Mouse (Mus musculus): ENCODE data around the gene Kcnj2. TPM values are rescaled to one million over a fixed set of nuclear protein-coding genes. Genes with fewer than 3 reads are reported as not detected.

Gene Kcnj2
- polyA plus RNA-seq, 1 experiment from 2014 or later, result 0.26 TPM

- Histone ChIP-seq H3K27ac (replicated peaks) (no peak overlapping the region), H3K4me2 (no peak overlapping the region), H3K4me3 (replicated peaks) (no peak overlapping the region), H3K4me1 (replicated peaks) (peaks cover under 1% of the 10 kb centered on the region; the same call in 1 of the 2 replicates), H3K27me3 (peaks cover 7% of the 10 kb centered on the region; the same call in 1 of the 2 replicates), H3K36me3 (replicated peaks) (no peaks in the 10 kb centered on the region), H3K9ac (no peak overlapping the region), H3K9me3 (replicated peaks) (no peaks in the 10 kb centered on the region)
- WGBS (ENCODE audit: insufficient replicate concordance), result 55% methylated on average over 5 of the region's 5 CpGs
- ATAC-seq (ENCODE audit: insufficient read depth), result no peak
Measured at GRCm38 (mm10) chr11:111060216-111060615, 5.7 kb upstream of the Kcnj2 start.

DNA sequence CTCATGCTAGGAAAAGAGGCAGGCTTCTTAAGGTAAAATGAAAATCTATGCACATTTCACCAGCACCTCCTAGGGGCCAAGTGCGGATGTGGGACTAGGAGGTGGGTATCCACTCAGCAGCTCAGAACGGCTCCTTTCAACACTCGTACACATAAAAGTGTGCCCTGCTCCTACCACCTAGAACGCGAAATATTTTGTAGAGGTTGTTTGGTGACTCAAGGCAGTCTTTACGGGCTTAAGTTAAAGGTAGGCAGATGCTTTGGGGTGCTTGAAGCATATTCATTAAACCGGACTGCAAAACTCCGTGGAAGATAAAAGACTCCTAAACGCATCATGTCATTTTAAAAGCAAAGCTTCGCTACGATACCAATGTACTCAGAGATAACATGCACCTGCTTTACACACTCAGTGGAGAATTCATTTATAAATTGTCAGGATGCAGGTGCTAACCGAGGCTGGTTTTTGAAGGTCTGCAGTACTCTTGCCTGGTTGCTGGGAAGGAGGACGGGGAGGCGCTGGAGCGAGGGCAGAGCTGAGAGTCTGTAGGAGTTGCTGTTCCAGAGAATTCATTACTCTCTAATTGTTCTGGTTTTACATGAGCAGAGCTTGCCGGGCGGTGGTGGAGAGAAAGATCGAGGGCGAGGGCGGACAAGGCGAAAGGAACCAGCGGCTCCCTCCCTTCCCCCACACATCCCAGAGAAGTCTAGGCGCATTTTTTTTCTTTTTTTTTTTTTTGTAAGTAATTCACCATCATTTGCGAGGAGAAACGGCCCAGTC lies 1.0 kb upstream of the Kcnj2 start:
- no peak overlapping the region for H3K27ac ChIP-seq (replicated peaks)
- H3K9ac ChIP-seq, result no peak overlapping the region
- H3K27me3 ChIP-seq, result peaks cover 34% of the 10 kb centered on the region
- no peaks in the 10 kb centered on the region for H3K9me3 ChIP-seq (replicated peaks)
- no peaks in the 10 kb centered on the region for H3K36me3 ChIP-seq (replicated peaks)
- WGBS (ENCODE audit: insufficient replicate concordance), result under 1% methylated on average over 25 of the region's 25 CpGs
- H3K4me2 ChIP-seq, result peak overlapping the region; percentile 82
- peaks cover 12% of the 10 kb centered on the region for H3K4me1 ChIP-seq (replicated peaks)
- no peak for ATAC-seq (ENCODE audit: insufficient read depth)
- peak overlapping the region; percentile 56 for H3K4me3 ChIP-seq (replicated peaks)

DNA sequence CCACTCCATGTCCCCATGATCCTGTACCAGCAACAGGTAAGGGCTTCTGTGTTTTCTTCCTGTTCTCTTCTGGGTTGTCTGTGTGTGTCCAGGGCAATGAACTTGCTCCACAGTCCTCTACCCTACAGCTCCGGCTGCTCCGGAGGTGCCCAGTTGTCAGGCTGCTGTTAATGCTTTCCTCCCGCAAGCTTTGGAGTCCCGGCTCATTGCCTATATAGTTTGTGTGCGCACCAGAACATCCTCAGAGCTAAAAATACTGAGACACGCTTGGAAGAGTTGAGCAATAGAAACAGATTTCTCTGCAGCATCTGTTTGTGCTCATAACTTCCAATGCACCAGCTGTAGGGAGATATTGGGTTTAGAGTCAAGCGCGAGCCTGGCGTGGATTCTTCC lies 331 bp downstream of the Kcnj2 start:
- Histone ChIP-seq H3K9me3 (replicated peaks) (no peaks in the 10 kb centered on the region), H3K27ac (replicated peaks) (no peak overlapping the region), H3K4me3 (replicated peaks) (peak overlapping the region; percentile 56), H3K4me2 (peak overlapping the region; percentile 82), H3K36me3 (replicated peaks) (no peaks in the 10 kb centered on the region), H3K9ac (no peak overlapping the region), H3K4me1 (replicated peaks) (peaks cover 12% of the 10 kb centered on the region), H3K27me3 (peaks cover 34% of the 10 kb centered on the region)
- peak; percentile 53 for ATAC-seq (ENCODE audit: insufficient read depth)
- under 1% methylated on average over 9 of the region's 9 CpGs for WGBS (ENCODE audit: insufficient replicate concordance)

DNA sequence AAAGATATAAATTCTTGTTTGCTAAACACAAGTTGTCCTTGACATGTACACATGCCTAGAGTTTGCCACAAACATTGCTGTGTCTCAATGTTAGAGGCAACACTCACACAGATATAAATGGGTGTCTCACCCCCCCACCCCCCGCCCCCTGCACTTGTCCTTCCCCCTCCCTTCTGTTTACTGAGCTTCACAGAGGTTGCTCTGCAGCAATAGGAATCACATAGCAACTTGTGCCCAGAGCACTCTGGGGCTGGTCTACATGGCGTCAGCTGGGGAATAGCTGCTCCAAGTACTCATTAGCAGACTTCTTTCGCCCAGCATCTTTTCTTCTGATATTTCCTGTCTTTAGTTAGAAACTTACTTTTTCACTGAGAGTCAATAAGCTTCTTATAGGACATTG lies 1.8 kb downstream of the Kcnj2 start:
- Histone ChIP-seq H3K4me1 (replicated peaks) (peaks cover 12% of the 10 kb centered on the region), H3K36me3 (replicated peaks) (no peaks in the 10 kb centered on the region), H3K9me3 (replicated peaks) (no peaks in the 10 kb centered on the region), H3K4me2 (no peak overlapping the region), H3K27me3 (peaks cover 34% of the 10 kb centered on the region), H3K4me3 (replicated peaks) (no peak overlapping the region), H3K9ac (no peak overlapping the region), H3K27ac (replicated peaks) (no peak overlapping the region)
- no peak for ATAC-seq (ENCODE audit: insufficient read depth)
- WGBS (ENCODE audit: insufficient replicate concordance), result 61% methylated on average over 3 of the region's 3 CpGs

- Histone ChIP-seq H3K4me2 (no peak overlapping the region), H3K9me3 (replicated peaks) (no peaks in the 10 kb centered on the region), H3K27ac (replicated peaks) (no peak overlapping the region), H3K4me3 (replicated peaks) (no peak overlapping the region), H3K27me3 (peaks cover 25% of the 10 kb centered on the region), H3K36me3 (replicated peaks) (no peaks in the 10 kb centered on the region), H3K4me1 (replicated peaks) (peaks cover 9% of the 10 kb centered on the region), H3K9ac (no peak overlapping the region)
- no peak for ATAC-seq (ENCODE audit: insufficient read depth)
Measured at GRCm38 (mm10) chr11:111070460-111070859, 4.5 kb downstream of the Kcnj2 start.

DNA sequence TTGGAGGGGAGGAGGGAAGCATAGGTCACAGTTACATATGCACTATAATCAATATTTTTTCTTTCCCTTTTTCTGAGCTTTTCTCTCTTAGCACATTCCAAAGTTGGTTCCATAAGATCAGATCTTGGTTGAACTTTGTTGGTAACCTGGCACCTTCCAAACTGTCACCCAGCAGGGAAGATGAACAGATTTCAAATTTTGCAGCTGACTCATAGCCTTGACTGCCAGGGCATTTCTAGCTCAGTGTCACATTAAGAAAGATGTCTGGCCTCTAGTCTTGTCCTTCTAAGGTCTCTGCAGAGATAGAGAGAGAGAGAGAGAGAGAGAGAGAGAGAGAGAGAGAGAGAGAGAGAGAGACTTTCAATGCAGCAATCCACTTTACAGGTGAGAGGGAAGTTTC lies 8.2 kb downstream of the Kcnj2 start:
- H3K36me3 ChIP-seq (replicated peaks), result no peaks in the 10 kb centered on the region
- H3K4me1 ChIP-seq (replicated peaks), result no peaks in the 10 kb centered on the region
- no peak overlapping the region for H3K9ac ChIP-seq
- no peak for ATAC-seq (ENCODE audit: insufficient read depth)
- no peaks in the 10 kb centered on the region for H3K9me3 ChIP-seq (replicated peaks)
- H3K27ac ChIP-seq (replicated peaks), result no peak overlapping the region
- H3K27me3 ChIP-seq, result no peaks in the 10 kb centered on the region
- no peak overlapping the region for H3K4me2 ChIP-seq
- H3K4me3 ChIP-seq (replicated peaks), result no peak overlapping the region

- Histone ChIP-seq H3K4me1 (replicated peaks) (no peaks in the 10 kb centered on the region), H3K27me3 (no peaks in the 10 kb centered on the region), H3K9ac (no peak overlapping the region), H3K4me3 (replicated peaks) (no peak overlapping the region), H3K27ac (replicated peaks) (no peak overlapping the region), H3K9me3 (replicated peaks) (no peaks in the 10 kb centered on the region), H3K36me3 (replicated peaks) (no peaks in the 10 kb centered on the region), H3K4me2 (no peak overlapping the region)
- WGBS (ENCODE audit: insufficient replicate concordance), result 33% methylated on average over 11 of the region's 11 CpGs
- no peak for ATAC-seq (ENCODE audit: insufficient read depth)
Measured at GRCm38 (mm10) chr11:111078107-111078506, 12.1 kb downstream of the Kcnj2 start.

- Histone ChIP-seq H3K36me3 (replicated peaks) (no peaks in the 10 kb centered on the region), H3K4me1 (replicated peaks) (no peaks in the 10 kb centered on the region), H3K27ac (replicated peaks) (no peak overlapping the region), H3K27me3 (no peaks in the 10 kb centered on the region), H3K4me2 (no peak overlapping the region), H3K4me3 (replicated peaks) (no peak overlapping the region), H3K9me3 (replicated peaks) (no peaks in the 10 kb centered on the region), H3K9ac (no peak overlapping the region)
- ATAC-seq (ENCODE audit: insufficient read depth), result no peak
- 48% methylated on average over 2 of the region's 2 CpGs for WGBS (ENCODE audit: insufficient replicate concordance)
Measured at GRCm38 (mm10) chr11:111083009-111083408, 17.0 kb downstream of the Kcnj2 start.

DNA sequence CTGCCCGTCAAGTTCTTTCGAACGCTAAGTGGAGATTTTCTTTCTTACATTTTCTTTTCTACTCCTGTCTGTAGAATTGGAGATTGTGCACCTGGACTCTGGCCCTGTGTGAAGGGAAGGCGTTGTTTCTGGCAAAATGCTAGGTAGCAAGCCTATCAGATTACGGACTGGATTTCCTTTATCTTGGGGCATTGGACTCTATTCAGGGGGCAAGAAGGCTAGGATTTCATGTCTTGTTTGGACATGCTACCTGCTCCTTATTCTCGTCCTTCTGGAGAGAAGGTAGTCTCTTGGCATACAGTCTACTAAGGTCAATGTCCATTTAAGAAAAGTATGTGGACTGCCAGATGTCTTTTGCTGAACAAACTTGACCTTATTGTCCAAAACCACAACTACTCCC lies 21.0 kb downstream of the Kcnj2 start:
- no peak overlapping the region for H3K27ac ChIP-seq (replicated peaks)
- no peak overlapping the region for H3K9ac ChIP-seq
- H3K4me2 ChIP-seq, result no peak overlapping the region
- no peak for ATAC-seq (ENCODE audit: insufficient read depth)
- 64% methylated on average over 6 of the region's 6 CpGs for WGBS (ENCODE audit: insufficient replicate concordance)
- no peak overlapping the region for H3K4me3 ChIP-seq (replicated peaks)
- no peaks in the 10 kb centered on the region for H3K27me3 ChIP-seq
- no peaks in the 10 kb centered on the region for H3K9me3 ChIP-seq (replicated peaks)
- no peaks in the 10 kb centered on the region for H3K4me1 ChIP-seq (replicated peaks)
- H3K36me3 ChIP-seq (replicated peaks), result no peaks in the 10 kb centered on the region

GRCm38 (mm10) chr11:111088226-111088625 lies 22.3 kb downstream of the Kcnj2 start:
- no peak for ATAC-seq (ENCODE audit: insufficient read depth)
- H3K4me3 ChIP-seq (replicated peaks), result no peak overlapping the region

GRCm38 (mm10) chr11:111088812-111089211 lies 22.8 kb downstream of the Kcnj2 start:
- WGBS (ENCODE audit: insufficient replicate concordance), result 24% methylated on average over 3 of the region's 3 CpGs
- no peak overlapping the region for H3K4me2 ChIP-seq
- H3K36me3 ChIP-seq (replicated peaks), result no peaks in the 10 kb centered on the region
- H3K4me1 ChIP-seq (replicated peaks), result no peaks in the 10 kb centered on the region
- no peak overlapping the region for H3K4me3 ChIP-seq (replicated peaks)
- ATAC-seq (ENCODE audit: insufficient read depth), result no peak
- no peaks in the 10 kb centered on the region for H3K27me3 ChIP-seq
- no peak overlapping the region for H3K27ac ChIP-seq (replicated peaks)
- H3K9me3 ChIP-seq (replicated peaks), result no peaks in the 10 kb centered on the region
- no peak overlapping the region for H3K9ac ChIP-seq

More at GRCm38 (mm10) chr11:111088226-111088625, 22.3 kb downstream of the Kcnj2 start:
- Histone ChIP-seq H3K27me3 (no peaks in the 10 kb centered on the region), H3K27ac (replicated peaks) (no peak overlapping the region), H3K4me2 (no peak overlapping the region), H3K36me3 (replicated peaks) (no peaks in the 10 kb centered on the region), H3K9ac (no peak overlapping the region), H3K9me3 (replicated peaks) (no peaks in the 10 kb centered on the region), H3K4me1 (replicated peaks) (no peaks in the 10 kb centered on the region)

DNA sequence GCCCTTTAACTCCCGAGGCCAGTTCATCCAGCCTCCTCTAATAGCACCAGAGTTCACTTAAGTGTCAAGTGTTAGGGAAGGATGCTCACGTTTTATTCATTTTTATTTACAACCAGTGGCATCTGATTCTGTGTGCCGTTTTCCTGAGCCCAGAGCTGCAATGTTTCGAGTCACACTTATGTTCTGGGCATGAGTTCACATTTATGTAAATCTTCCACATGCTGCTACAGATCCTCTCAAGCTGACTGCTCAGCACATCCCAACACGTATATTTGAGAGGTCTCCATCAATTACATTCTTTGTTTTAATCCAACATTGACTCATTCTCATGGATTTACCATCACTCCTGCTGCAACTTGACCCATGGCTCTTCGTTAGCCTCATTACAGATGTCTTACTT lies 25.2 kb downstream of the Kcnj2 start:
- Histone ChIP-seq H3K4me1 (replicated peaks) (no peaks in the 10 kb centered on the region), H3K4me2 (no peak overlapping the region), H3K9me3 (replicated peaks) (no peaks in the 10 kb centered on the region), H3K27ac (replicated peaks) (no peak overlapping the region), H3K27me3 (no peaks in the 10 kb centered on the region), H3K9ac (no peak overlapping the region), H3K36me3 (replicated peaks) (no peaks in the 10 kb centered on the region), H3K4me3 (replicated peaks) (no peak overlapping the region)
- WGBS (ENCODE audit: insufficient replicate concordance), result 51% methylated on average over 6 of the region's 6 CpGs
- ATAC-seq (ENCODE audit: insufficient read depth), result no peak

Measured in liver, embryonic 15.5 days (tissue).